Mouse (Mus musculus): Measurements from ENCODE around the gene Glt28d2. TPM values are rescaled to one million over a fixed set of nuclear protein-coding genes. Genes with fewer than 3 reads are reported as not detected.

Gene Glt28d2
- polyA plus RNA-seq, 1 experiment from 2014 or later = 0.28 TPM

- no peak for ATAC-seq (ENCODE audit: insufficient read depth)
- Histone ChIP-seq H3K9me3 (replicated peaks) (no peaks in the 10 kb centered on the region), H3K27ac (replicated peaks) (no peak overlapping the region), H3K4me3 (replicated peaks) (no peak overlapping the region), H3K4me2 (no peak overlapping the region), H3K9ac (no peak overlapping the region), H3K4me1 (replicated peaks) (no peaks in the 10 kb centered on the region), H3K27me3 (no peaks in the 10 kb centered on the region; the same call in 1 of the 2 replicates), H3K36me3 (replicated peaks) (no peaks in the 10 kb centered on the region)
- WGBS (ENCODE audit: insufficient replicate concordance) = 30% methylated on average over 3 of the region's 3 CpGs
Measured at GRCm38 (mm10) chr3:85863996-85864395, 23.3 kb downstream of the Glt28d2 start.

GRCm38 (mm10) chr3:85862886-85863285 is 24.4 kb downstream of the Glt28d2 start:
- 71% methylated on average over 2 of the region's 2 CpGs for WGBS (ENCODE audit: insufficient replicate concordance)
- ATAC-seq (ENCODE audit: insufficient read depth) = no peak
- Histone ChIP-seq H3K27ac (replicated peaks) (no peak overlapping the region), H3K4me2 (no peak overlapping the region), H3K27me3 (no peaks in the 10 kb centered on the region; the same call in 1 of the 2 replicates), H3K9me3 (replicated peaks) (no peaks in the 10 kb centered on the region), H3K4me3 (replicated peaks) (no peak overlapping the region), H3K9ac (no peak overlapping the region), H3K4me1 (replicated peaks) (peaks cover 10% of the 10 kb centered on the region), H3K36me3 (replicated peaks) (no peaks in the 10 kb centered on the region)

- Histone ChIP-seq H3K9me3 (replicated peaks) (no peaks in the 10 kb centered on the region), H3K36me3 (replicated peaks) (no peaks in the 10 kb centered on the region)
Measured at GRCm38 (mm10) chr3:85860996-85861395, 26.3 kb downstream of the Glt28d2 start.

GRCm38 (mm10) chr3:85859311-85859710 is 28.0 kb downstream of the Glt28d2 start:
- Histone ChIP-seq H3K27me3 (no peaks in the 10 kb centered on the region), H3K27ac (replicated peaks) (no peak overlapping the region), H3K4me1 (replicated peaks) (peaks cover 32% of the 10 kb centered on the region), H3K9me3 (replicated peaks) (no peaks in the 10 kb centered on the region), H3K36me3 (replicated peaks) (no peaks in the 10 kb centered on the region), H3K9ac (no peak overlapping the region), H3K4me2 (no peak overlapping the region), H3K4me3 (replicated peaks) (no peak overlapping the region)
- ATAC-seq (ENCODE audit: insufficient read depth) = no peak
- 71% methylated on average over 6 of the region's 6 CpGs for WGBS (ENCODE audit: insufficient replicate concordance)

More at GRCm38 (mm10) chr3:85860996-85861395, 26.3 kb downstream of the Glt28d2 start:
- no peak overlapping the region for H3K4me2 ChIP-seq
- H3K4me1 ChIP-seq (replicated peaks) = peaks cover 28% of the 10 kb centered on the region
- WGBS (ENCODE audit: insufficient replicate concordance) = 25% methylated on average over 5 of the region's 5 CpGs
- H3K9ac ChIP-seq = no peak overlapping the region
- no peak overlapping the region for H3K4me3 ChIP-seq (replicated peaks)
- no peaks in the 10 kb centered on the region for H3K27me3 ChIP-seq
- H3K27ac ChIP-seq (replicated peaks) = no peak overlapping the region
- ATAC-seq (ENCODE audit: insufficient read depth) = no peak

- Histone ChIP-seq H3K27ac (replicated peaks) (no peak overlapping the region), H3K27me3 (no peaks in the 10 kb centered on the region), H3K4me2 (no peak overlapping the region), H3K9ac (no peak overlapping the region), H3K36me3 (replicated peaks) (no peaks in the 10 kb centered on the region), H3K4me1 (replicated peaks) (peaks cover 32% of the 10 kb centered on the region), H3K9me3 (replicated peaks) (no peaks in the 10 kb centered on the region), H3K4me3 (replicated peaks) (no peak overlapping the region)
- ATAC-seq (ENCODE audit: insufficient read depth) = no peak
- WGBS (ENCODE audit: insufficient replicate concordance) = 53% methylated on average over 11 of the region's 11 CpGs
Measured at GRCm38 (mm10) chr3:85858140-85859135, 28.9 kb downstream of the Glt28d2 start.

- 17% methylated on average over 4 of the region's 4 CpGs for WGBS (ENCODE audit: insufficient replicate concordance)
- Histone ChIP-seq H3K27ac (replicated peaks) (0 out of 2 replicates have a peak overlapping the region, but pooled peaks have one; percentile 7), H3K9me3 (replicated peaks) (no peaks in the 10 kb centered on the region), H3K4me2 (peak overlapping the region; percentile 6; the same call in 1 of the 2 replicates), H3K4me1 (replicated peaks) (peaks cover 32% of the 10 kb centered on the region), H3K9ac (no peak overlapping the region), H3K36me3 (replicated peaks) (no peaks in the 10 kb centered on the region), H3K4me3 (replicated peaks) (no peak overlapping the region), H3K27me3 (no peaks in the 10 kb centered on the region)
- ATAC-seq (ENCODE audit: insufficient read depth) = 0 out of 2 replicates have a peak, but pooled peaks have one; percentile 40
Measured at GRCm38 (mm10) chr3:85857083-85857482, 30.2 kb downstream of the Glt28d2 start.

- H3K36me3 ChIP-seq (replicated peaks) = no peaks in the 10 kb centered on the region
- H3K27me3 ChIP-seq = no peaks in the 10 kb centered on the region
- no peak overlapping the region for H3K27ac ChIP-seq (replicated peaks)
- H3K4me3 ChIP-seq (replicated peaks) = no peak overlapping the region
- no peak overlapping the region for H3K9ac ChIP-seq
- peak; percentile 78 for ATAC-seq (ENCODE audit: insufficient read depth)
- 54% methylated on average over 5 of the region's 5 CpGs for WGBS (ENCODE audit: insufficient replicate concordance)
- H3K9me3 ChIP-seq (replicated peaks) = no peaks in the 10 kb centered on the region
- H3K4me2 ChIP-seq = no peak overlapping the region
- H3K4me1 ChIP-seq (replicated peaks) = peaks cover 32% of the 10 kb centered on the region
Measured at GRCm38 (mm10) chr3:85855947-85856346, 31.4 kb downstream of the Glt28d2 start.

- no peaks in the 10 kb centered on the region for H3K27me3 ChIP-seq
- H3K9me3 ChIP-seq (replicated peaks) = no peaks in the 10 kb centered on the region
- 77% methylated on average over 3 of the region's 3 CpGs for WGBS (ENCODE audit: insufficient replicate concordance)
- no peak overlapping the region for H3K27ac ChIP-seq (replicated peaks)
- H3K4me2 ChIP-seq = no peak overlapping the region
- H3K9ac ChIP-seq = no peak overlapping the region
- H3K4me3 ChIP-seq (replicated peaks) = no peak overlapping the region
- no peaks in the 10 kb centered on the region for H3K36me3 ChIP-seq (replicated peaks)
- H3K4me1 ChIP-seq (replicated peaks) = peaks cover 32% of the 10 kb centered on the region
- ATAC-seq (ENCODE audit: insufficient read depth) = no peak
Measured at GRCm38 (mm10) chr3:85855043-85855442, 32.3 kb downstream of the Glt28d2 start.

GRCm38 (mm10) chr3:85854143-85854542 is 33.2 kb downstream of the Glt28d2 start:
- Histone ChIP-seq H3K9ac (no peak overlapping the region), H3K27me3 (no peaks in the 10 kb centered on the region), H3K4me3 (replicated peaks) (no peak overlapping the region), H3K36me3 (replicated peaks) (no peaks in the 10 kb centered on the region), H3K4me1 (replicated peaks) (peaks cover 32% of the 10 kb centered on the region), H3K4me2 (no peak overlapping the region), H3K9me3 (replicated peaks) (no peaks in the 10 kb centered on the region), H3K27ac (replicated peaks) (no peak overlapping the region)
- ATAC-seq (ENCODE audit: insufficient read depth) = no peak
- WGBS (ENCODE audit: insufficient replicate concordance) = 84% methylated on average over 6 of the region's 6 CpGs

- H3K36me3 ChIP-seq (replicated peaks) = no peaks in the 10 kb centered on the region
- no peak overlapping the region for H3K4me2 ChIP-seq
- no peaks in the 10 kb centered on the region for H3K27me3 ChIP-seq
- H3K4me1 ChIP-seq (replicated peaks) = peaks cover 29% of the 10 kb centered on the region
- H3K4me3 ChIP-seq (replicated peaks) = no peak overlapping the region
- H3K9ac ChIP-seq = no peak overlapping the region
- no peak overlapping the region for H3K27ac ChIP-seq (replicated peaks)
- H3K9me3 ChIP-seq (replicated peaks) = no peaks in the 10 kb centered on the region
- no peak for ATAC-seq (ENCODE audit: insufficient read depth)
- 76% methylated on average over 4 of the region's 4 CpGs for WGBS (ENCODE audit: insufficient replicate concordance)
Measured at GRCm38 (mm10) chr3:85853715-85854114, 33.6 kb downstream of the Glt28d2 start.

- Histone ChIP-seq H3K4me3 (replicated peaks) (no peak overlapping the region), H3K9me3 (replicated peaks) (no peaks in the 10 kb centered on the region), H3K4me2 (no peak overlapping the region), H3K27ac (replicated peaks) (no peak overlapping the region), H3K9ac (no peak overlapping the region), H3K36me3 (replicated peaks) (no peaks in the 10 kb centered on the region), H3K27me3 (no peaks in the 10 kb centered on the region), H3K4me1 (replicated peaks) (no peaks in the 10 kb centered on the region)
- ATAC-seq (ENCODE audit: insufficient read depth) = no peak
- 69% methylated on average over 1 of the region's 1 CpGs for WGBS (ENCODE audit: insufficient replicate concordance)
Measured at GRCm38 (mm10) chr3:85850079-85850478, 37.2 kb downstream of the Glt28d2 start.
